Mouse (Mus musculus) retina, adult 2 months (tissue): ENCODE results near the gene Pipox.

Source experiments
- DNase-seq: peaks from one replicate; pipeline ENCODE4 v3.0.0-alpha.2; 2012; ENCODE audit warnings: low read depth, low spot score

Gene Pipox

DNA sequence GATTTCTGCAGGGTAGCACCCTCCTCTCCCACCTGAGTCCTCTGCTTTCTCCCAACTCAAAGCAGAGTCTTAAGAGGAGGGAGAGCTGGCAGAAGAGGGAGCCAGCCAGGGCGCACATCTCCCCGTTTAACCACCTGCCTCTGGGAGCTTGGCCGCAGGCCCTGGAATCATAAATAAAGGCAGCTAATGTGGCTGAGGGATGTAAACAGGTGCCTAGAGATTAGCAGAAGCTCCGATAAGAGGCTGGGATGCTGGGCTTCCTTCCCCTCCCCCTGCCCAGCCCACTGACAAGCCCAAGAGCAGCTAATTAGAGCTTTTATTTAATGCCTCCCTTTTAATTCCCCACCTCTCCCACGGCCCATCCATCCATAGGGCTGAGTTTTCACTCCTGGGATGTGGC, 45.8 kb downstream of the Pipox start:
- no peak for DNase-seq

DNA sequence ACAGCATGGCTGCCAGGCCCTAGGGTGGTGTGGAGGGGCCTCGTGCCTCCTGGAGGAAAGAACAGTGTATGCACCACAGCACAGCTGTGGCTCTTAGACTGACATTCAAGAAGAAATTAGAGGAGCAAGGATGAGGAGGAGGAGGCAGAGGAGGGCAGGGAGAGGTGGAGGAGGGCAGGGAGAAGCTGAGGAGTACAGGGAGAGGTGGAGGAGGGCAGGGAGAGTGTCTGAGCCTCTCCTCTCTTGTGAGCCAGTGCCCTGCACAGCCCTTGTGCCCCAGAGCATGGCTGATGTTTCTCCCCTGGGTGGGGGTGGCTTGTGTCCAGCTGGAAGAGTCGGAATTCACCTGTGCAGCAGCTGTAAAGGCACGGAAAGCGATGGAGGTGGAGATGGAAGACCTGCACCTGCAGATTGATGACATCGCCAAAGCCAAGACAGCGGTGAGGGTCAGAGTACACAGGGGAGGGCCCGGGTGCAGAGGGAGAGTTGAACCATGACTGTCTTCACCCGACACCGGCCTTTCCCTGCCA, 46.2 kb downstream of the Pipox start:
- DNase-seq: no peak

DNA sequence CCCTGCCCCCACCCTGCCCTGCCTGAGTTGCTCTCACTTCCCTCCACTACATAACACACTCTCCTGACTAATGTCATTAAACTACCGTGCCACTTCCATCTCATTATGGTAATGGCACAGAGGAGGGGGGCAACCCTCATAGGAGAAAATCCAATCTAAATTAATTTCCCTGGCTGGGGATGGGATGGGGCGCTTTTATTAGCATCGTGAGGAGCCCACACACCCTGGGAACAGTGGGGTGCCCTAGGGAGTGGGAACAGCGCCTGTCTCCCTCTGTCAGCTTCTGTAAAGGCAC, 50.0 kb downstream of the Pipox start:
- DNase-seq: no peak

DNA sequence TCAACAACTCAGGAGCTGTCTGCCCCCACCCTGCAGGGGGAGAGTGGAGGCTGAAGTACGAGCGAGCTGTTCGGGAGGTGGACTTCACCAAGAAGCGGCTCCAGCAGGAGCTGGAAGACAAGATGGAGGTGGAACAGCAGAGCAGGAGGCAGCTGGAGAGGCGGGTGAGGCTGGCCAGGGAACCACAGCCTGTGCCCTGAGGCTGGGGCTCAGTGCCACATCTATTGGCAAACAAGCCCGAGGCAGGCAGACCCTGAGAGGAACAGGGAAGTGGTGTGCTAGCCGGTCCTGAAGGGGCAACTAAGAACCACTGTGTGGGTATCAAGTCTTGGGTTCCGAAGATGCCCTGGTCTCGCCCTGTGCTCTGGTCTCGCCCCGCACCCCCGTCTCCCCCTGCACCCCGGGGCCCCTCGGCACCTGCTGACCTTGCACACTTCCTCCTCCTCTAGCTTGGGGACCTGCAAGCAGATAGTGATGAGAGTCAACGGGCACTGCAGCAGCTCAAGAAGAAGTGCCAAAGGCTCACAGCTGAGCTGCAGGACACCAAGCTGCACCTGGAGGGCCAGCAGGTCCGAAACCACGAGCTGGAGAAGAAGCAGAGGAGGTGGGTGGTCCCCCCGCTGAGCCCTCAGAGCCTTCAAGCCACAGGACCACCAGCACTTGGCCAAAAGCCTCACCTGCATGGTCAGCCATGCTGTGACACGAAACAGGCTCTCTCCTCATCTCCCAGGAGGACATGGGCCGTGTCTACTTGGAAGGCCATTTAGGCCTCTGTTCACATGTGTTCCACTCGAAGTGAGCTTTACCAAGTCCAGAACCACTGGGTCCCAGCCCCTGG, 50.6 kb downstream of the Pipox start:
- no peak for DNase-seq

DNA sequence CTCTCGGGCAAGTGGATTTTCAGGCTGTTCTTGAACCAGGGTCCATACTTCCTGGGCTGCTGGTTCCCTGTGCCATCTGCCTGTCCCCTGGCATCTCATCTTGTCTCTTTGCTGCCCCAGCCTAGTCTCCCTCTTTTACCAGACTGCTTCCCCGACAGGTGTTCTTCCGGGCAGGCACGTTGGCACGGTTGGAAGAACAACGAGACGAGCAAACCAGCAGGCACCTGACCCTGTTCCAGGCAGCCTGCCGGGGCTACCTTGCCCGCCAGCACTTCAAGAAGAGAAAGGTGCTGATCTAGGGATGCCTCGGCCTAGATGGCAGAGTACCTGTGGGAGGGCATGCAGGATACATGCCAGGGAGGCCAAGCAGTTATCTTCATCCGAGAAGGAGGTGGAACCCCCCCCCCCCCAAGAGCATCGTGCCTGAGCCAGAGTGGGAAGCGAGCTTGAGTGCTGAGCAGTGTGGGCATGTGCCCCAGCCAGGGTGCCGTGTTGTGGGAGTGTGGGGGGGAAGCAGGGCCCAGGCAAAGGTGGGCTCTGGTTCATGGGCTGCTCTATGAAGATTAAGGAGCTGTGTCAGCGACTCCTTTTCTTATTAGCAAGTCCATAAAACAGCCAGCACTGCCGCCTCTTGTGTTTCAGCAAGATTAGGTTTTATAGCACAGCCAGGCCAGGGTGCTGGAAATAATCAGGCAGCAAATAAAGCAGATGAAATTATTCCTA, 53.2 kb downstream of the Pipox start:
- DNase-seq: no peak

DNA sequence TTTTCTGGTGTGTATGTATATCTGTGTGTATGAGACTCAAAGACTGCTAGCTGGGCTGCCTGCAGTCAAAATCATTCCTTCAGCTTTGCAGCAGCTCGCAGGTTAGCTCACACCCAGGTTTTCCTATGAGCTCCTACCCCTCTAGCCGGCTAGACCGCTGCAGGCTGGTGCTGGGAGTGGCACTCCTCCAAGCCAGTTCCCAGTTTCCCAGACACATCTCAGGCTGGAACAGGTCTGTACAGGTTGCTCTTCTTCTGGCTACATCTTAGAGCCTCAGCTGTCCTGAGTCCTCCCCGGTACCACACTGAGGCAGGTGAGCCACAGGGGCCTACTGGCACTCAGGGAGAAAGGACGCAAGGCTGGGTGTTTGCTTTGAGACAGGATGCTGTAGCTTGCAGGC, 56.0 kb downstream of the Pipox start:
- no peak for DNase-seq

DNA sequence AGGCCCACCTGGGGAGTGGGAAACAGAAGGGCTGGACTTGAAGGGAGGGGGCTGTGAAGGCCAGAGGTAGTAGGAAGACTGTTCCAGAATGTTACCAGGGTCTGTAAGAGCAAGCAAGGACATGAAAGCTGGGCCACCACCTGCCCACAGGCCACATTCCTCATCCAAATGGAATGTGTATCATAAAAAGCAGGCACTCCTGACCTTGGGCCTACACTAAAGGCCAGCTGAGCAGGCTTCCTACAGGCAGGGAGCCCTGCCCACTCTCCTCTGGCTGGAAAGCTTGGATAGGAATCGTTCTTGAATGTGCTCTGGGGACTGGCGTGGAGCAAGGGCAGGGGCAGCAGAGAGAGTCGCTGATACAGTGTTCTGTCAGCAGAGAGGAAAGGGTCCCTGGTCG, 57.1 kb downstream of the Pipox start:
- DNase-seq: no peak

DNA sequence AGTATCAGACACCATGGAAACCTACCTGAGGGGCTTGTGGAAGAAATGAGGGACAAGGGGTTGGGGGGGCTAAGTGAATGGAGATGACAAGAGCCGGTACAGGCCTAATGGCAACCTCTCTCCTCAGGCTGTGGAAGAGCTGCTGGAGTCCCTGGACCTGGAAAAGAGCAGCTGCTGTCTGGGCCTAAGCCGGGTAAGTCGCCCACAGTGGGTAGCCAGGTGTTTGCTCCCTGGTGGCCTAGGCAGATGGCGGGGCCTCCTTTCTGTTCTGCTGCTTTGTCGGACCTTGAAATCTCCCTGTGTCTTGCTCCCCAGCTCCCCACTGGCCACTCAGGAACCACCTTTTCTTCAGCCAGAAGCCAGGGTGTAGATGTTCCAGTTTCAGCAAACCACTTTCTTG, 57.6 kb downstream of the Pipox start:
- DNase-seq: no peak

DNA sequence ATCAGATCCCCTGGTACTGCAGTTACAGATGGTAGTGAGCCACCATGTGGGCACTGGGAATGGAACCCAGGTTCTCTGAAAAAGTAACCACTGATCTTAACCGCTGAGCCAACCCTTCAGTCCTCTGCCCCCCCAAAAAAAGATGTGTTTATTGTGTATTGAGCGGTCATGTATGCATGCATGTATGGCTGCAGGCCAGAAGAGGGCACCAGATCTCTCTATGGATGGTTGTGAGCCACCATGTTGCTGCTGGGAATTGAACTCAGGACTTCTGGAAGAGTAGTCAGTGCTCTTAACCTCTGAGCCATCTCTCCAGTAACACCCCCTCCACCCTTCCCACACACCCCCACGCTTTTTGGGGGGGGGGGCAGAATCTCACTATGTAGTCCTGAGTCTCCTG, 58.8 kb downstream of the Pipox start:
- DNase-seq: no peak

DNA sequence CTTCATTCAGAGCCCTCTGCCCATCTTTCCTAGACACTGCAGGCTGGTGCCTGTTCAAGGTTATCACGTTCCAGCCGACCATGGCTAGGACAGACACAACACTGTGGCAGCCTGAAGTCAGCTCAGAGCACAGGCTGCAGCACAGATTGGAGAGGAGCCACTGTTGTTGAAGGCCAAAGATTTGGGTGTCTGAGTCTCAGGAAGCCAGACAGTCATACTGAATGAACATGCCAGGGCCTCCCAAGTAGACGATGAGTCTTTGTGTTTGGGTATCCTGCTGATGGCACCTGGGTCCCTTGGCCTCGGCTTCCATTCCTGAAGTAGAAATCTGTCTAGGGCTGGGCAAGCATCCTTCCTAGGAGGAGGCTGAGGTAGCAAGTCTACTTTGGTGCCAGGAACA, 61.4 kb downstream of the Pipox start:
- no peak for DNase-seq

DNA sequence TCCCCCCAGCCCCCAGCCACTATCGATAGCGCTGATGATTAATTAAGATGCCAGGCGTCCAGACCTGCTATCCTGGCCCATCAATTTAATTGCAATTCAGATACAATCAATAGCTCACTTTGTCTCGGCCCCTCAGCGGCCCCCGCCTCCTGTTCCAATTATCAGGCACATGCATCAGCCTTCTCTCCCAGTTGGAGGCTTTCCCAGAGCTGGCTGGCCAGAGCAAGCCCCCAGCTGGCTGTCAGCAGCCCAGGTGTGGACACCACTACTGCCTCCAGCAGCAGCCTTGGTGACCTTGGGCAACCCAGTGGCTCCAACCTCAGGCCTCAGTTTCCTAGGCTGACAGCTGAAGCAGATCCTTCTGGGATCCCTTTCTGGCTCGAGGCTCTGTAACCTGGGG, 63.0 kb downstream of the Pipox start:
- no peak for DNase-seq
